Mouse (Mus musculus) MEL (cell line): Measurements from ENCODE around the gene Socs7. TPM values are rescaled to one million over a fixed set of nuclear protein-coding genes. Genes with fewer than 3 reads are reported as not detected.

Source experiments
- DNase-seq: peaks from one replicate; pipeline ENCODE4 v3.0.0; 2011; ENCODE audit warnings: low read depth, low spot score
- H3K27ac ChIP-seq: 2 replicates; pipeline ENCODE4 v1.5.1; 2012; ENCODE audit warnings: low read depth, mild to moderate bottlenecking, control low read depth, low read length, moderate library complexity; ENCODE audit not compliant: control insufficient read depth
- H3K27me3 ChIP-seq, 2 experiments: fragments of 150-350 bp in 1 of 2; sonication (generic) in 1 of 2; 2 replicates each; pipeline ENCODE4 v1.6.1; 2012; ENCODE audit warnings: low read length in 2 of 2, mild to moderate bottlenecking in 2 of 2, improper control_type of control experiment in 1 of 2, moderate library complexity in 1 of 2; ENCODE audit not compliant: insufficient read depth in 2 of 2, control insufficient read depth in 1 of 2
- H3K36me3 ChIP-seq, 2 experiments: 2 replicates each; pipeline ENCODE4 v1.6.1; 2012 to 2014; ENCODE audit warnings: low read length in 2 of 2, improper control_type of control experiment in 1 of 2, inconsistent platforms in 1 of 2, mild to moderate bottlenecking in 1 of 2; ENCODE audit not compliant: insufficient read depth in 2 of 2, control insufficient read depth in 1 of 2
- H3K4me1 ChIP-seq, 2 experiments: fragments of 150-350 bp in 1 of 2; sonication (generic) in 1 of 2; 2 replicates each; pipeline ENCODE4 v1.6.1; 2012; ENCODE audit warnings: low read length in 2 of 2, improper control_type of control experiment in 1 of 2, mild to moderate bottlenecking in 1 of 2; ENCODE audit not compliant: insufficient read depth in 2 of 2, control insufficient read depth in 1 of 2
- H3K4me3 ChIP-seq, 2 experiments: fragments of 150-350 bp in 1 of 2; sonication (generic) in 1 of 2; 2 replicates each; pipeline ENCODE4 v1.5.1; 2012; ENCODE audit warnings: low read depth in 2 of 2, low read length in 2 of 2, mild to moderate bottlenecking in 2 of 2, moderate library complexity in 2 of 2, control low read depth in 1 of 2, improper control_type of control experiment in 1 of 2; ENCODE audit not compliant: control insufficient read depth in 1 of 2, insufficient read depth in 1 of 2
- H3K79me2 ChIP-seq: 2 replicates; pipeline ENCODE4 v1.6.1; 2012; ENCODE audit warnings: mild to moderate bottlenecking, low read length, moderate library complexity; ENCODE audit not compliant: control insufficient read depth, poor library complexity, insufficient read depth
- H3K9ac ChIP-seq: 2 replicates; pipeline ENCODE4 v1.6.1; 2012; ENCODE audit warnings: low read depth, mild to moderate bottlenecking, control low read depth, low read length, moderate library complexity; ENCODE audit not compliant: control insufficient read depth, poor library complexity, severe bottlenecking
- H3K9me3 ChIP-seq: fragments of 150-350 bp; sonication (generic); replicated peaks from 2 replicates; pipeline ENCODE4 v1.6.1; 2012; ENCODE audit warnings: mild to moderate bottlenecking, low read length, improper control_type of control experiment, moderate library complexity; ENCODE audit not compliant: insufficient read depth
- CHD1 ChIP-seq: IDR thresholded peaks from 2 replicates; pipeline ENCODE4 v1.6.1; 2012; ENCODE audit warnings: low read depth, mild to moderate bottlenecking, inconsistent platforms, low read length, improper control_type of control experiment
- CTCF ChIP-seq, 3 experiments: IDR thresholded peaks in 2 of 3; conservative IDR thresholded peaks in 1 of 3; 2 replicates each; pipeline ENCODE4 v1.5.1; 2011 to 2012; ENCODE audit warnings: low read length in 3 of 3, low read depth in 2 of 3, mild to moderate bottlenecking in 2 of 3, improper control_type of control experiment in 1 of 3, inconsistent platforms in 1 of 3, mixed read lengths in 1 of 3, moderate library complexity in 1 of 3; ENCODE audit not compliant: control insufficient read depth in 1 of 3, insufficient read depth in 1 of 3, poor library complexity in 1 of 3, severe bottlenecking in 1 of 3
- E2F4 ChIP-seq: IDR thresholded peaks from 2 replicates; pipeline ENCODE4 v1.6.1; 2011; ENCODE audit warnings: low read depth, low read length, improper control_type of control experiment, borderline replicate concordance
- ELF1 ChIP-seq: IDR thresholded peaks from 2 replicates; pipeline ENCODE4 v1.6.1; 2014; ENCODE audit warnings: low read depth, mild to moderate bottlenecking, inconsistent platforms, low read length, improper control_type of control experiment, moderate library complexity
- EP300 ChIP-seq, 2 experiments: IDR thresholded peaks; 2 replicates each; pipeline ENCODE4 v1.6.1; 2011; ENCODE audit warnings: improper control_type of control experiment in 2 of 2, low read length in 2 of 2, low read depth in 1 of 2, mild to moderate bottlenecking in 1 of 2
- GATA1 ChIP-seq: IDR thresholded peaks from 2 replicates; pipeline ENCODE4 v1.6.1; 2011; ENCODE audit warnings: low read depth, low read length, improper control_type of control experiment
- HCFC1 ChIP-seq: IDR thresholded peaks from 2 replicates; pipeline ENCODE4 v1.6.1; 2012; ENCODE audit warnings: low read depth, mild to moderate bottlenecking, inconsistent platforms, low read length, improper control_type of control experiment, moderate library complexity
- KAT2A ChIP-seq: conservative IDR thresholded peaks from 2 replicates; pipeline ENCODE4 v1.6.1; 2012; ENCODE audit warnings: low read depth, low read length, improper control_type of control experiment, inconsistent platforms
- MAFK ChIP-seq: IDR thresholded peaks from 2 replicates; pipeline ENCODE4 v1.6.1; 2011; ENCODE audit warnings: low read depth, mild to moderate bottlenecking, low read length, improper control_type of control experiment, borderline replicate concordance
- MAX ChIP-seq: IDR thresholded peaks from 2 replicates; pipeline ENCODE4 v1.6.1; 2011; ENCODE audit warnings: low read length, improper control_type of control experiment
- MXI1 ChIP-seq: IDR thresholded peaks from 2 replicates; pipeline ENCODE4 v1.6.1; 2011; ENCODE audit warnings: mild to moderate bottlenecking, low read depth, low read length, improper control_type of control experiment
- MYC ChIP-seq: IDR thresholded peaks from 2 replicates; pipeline ENCODE4 v1.6.1; 2011; ENCODE audit warnings: low read depth, mild to moderate bottlenecking, low read length, improper control_type of control experiment, moderate library complexity
- POLR2A ChIP-seq, 2 experiments: IDR thresholded peaks; 2 replicates each; pipeline ENCODE4 v1.6.1; 2011 to 2012; ENCODE audit warnings: low read length in 2 of 2, mild to moderate bottlenecking in 2 of 2, control low read depth in 1 of 2, improper control_type of control experiment in 1 of 2, low read depth in 1 of 2, moderate library complexity in 1 of 2; ENCODE audit not compliant: control insufficient read depth in 1 of 2, insufficient read depth in 1 of 2, poor library complexity in 1 of 2
- POLR2AphosphoS2 ChIP-seq: IDR thresholded peaks from 2 replicates; pipeline ENCODE4 v1.6.1; 2011; ENCODE audit warnings: low read length, improper control_type of control experiment
- POLR2AphosphoS5 ChIP-seq: IDR thresholded peaks from 2 replicates; pipeline ENCODE4 v1.6.1; 2012; ENCODE audit warnings: low read depth, borderline replicate concordance, mild to moderate bottlenecking, inconsistent platforms, low read length, moderate library complexity, mixed read lengths
- SMC3 ChIP-seq: IDR thresholded peaks from 2 replicates; pipeline ENCODE4 v1.6.1; 2011; ENCODE audit warnings: low read depth, low read length, improper control_type of control experiment
- TAL1 ChIP-seq: IDR thresholded peaks from 2 replicates; pipeline ENCODE4 v1.6.1; 2012; ENCODE audit warnings: mild to moderate bottlenecking, inconsistent platforms, low read length, moderate library complexity, mixed read lengths
- TBP ChIP-seq: IDR thresholded peaks from 2 replicates; pipeline ENCODE4 v1.8.0; 2011; ENCODE audit warnings: low read depth, low read length, improper control_type of control experiment
- USF1 ChIP-seq: IDR thresholded peaks from 2 replicates; pipeline ENCODE4 v1.6.1; 2014; ENCODE audit warnings: low read depth, mild to moderate bottlenecking, inconsistent platforms, low read length, improper control_type of control experiment, moderate library complexity
- polyA plus RNA-seq, 2 experiments: library from polyadenylated mRNA; stranded (reverse) in 1 of 2; unstranded in 1 of 2; fragments of >175 nt in 1 of 2; fragments of >200 nt in 1 of 2; gene quantifications; 2 replicates each; pipeline versions ENCODE4 v1.2.1 to v1.2.4; 2012; ENCODE audit warnings: low replicate concordance in 2 of 2, low read depth in 1 of 2; ENCODE audit not compliant: insufficient read length in 2 of 2, insufficient read depth in 1 of 2, missing spikeins in 1 of 2
- total RNA-seq: library from RNA; depleted of rRNA; stranded (reverse); fragments of 300-350 nt; gene quantifications from 2 replicates; pipeline ENCODE4 v1.2.3, GENCODE M21; 2012

Gene Socs7
- total and polyA plus RNA-seq, 3 experiments: 19.3 to 21.0 TPM; not detected in 1

DNA sequence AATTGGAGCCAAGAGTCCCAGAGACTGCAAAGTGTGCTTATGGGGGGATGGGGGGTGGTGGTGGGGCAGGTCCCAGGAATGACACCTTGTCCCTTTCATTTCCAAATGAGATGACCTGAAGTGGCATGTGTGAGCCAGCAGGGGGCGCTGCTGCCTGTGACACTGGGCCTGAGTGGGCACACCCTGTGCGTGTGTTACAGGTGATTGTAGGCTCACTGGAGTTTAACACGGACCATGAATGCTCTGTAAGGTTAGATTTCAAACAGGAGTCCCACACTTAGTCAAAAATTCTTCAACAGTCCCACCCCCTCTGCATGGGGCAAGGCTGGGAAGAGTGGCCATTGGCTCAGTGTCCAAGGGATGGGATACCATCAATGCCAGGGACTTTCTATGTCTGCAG lies 69.7 kb downstream of the Socs7 start (continued):
- TF ChIP-seq POLR2AphosphoS5: no peak
- TF ChIP-seq, all 39 proteins: peak for 14

- H3K27me3 ChIP-seq: no peaks in the 10 kb centered on the region
These were observed 70.7 kb downstream of the Socs7 start for GRCm38 (mm10) chr11:97432983-97433539.

GRCm38 (mm10) chr11:97434121-97434520 lies 71.8 kb downstream of the Socs7 start:
- H3K9me3 ChIP-seq: no peaks in the 10 kb centered on the region
- H3K27ac ChIP-seq: no peak overlapping the region
- H3K27me3 ChIP-seq: no peaks in the 10 kb centered on the region
- H3K36me3 ChIP-seq: peaks cover 0 to 19% of the 10 kb centered on the region in 2 experiments; a peak in 2 of 4 replicates
- H3K79me2 ChIP-seq: no peaks in the 10 kb centered on the region
- H3K4me3 ChIP-seq: no peak overlapping the region
- peaks cover 7 to 35% of the 10 kb centered on the region in 2 experiments for H3K4me1 ChIP-seq
- H3K9ac ChIP-seq: no peak overlapping the region
- no peak for DNase-seq
- no peak for TF ChIP-seq TBP
- no peak for TF ChIP-seq EP300 (IDR thresholded peaks at IDR 0.05; ENCODE audit: low read depth in 1 of 2, low read length in 2 of 2)
- no peak for TF ChIP-seq KAT2A
- TF ChIP-seq CHD1: no peak
- TF ChIP-seq MXI1: no peak

More at GRCm38 (mm10) chr11:97432983-97433539, 70.7 kb downstream of the Socs7 start:
- H3K27ac ChIP-seq: peak overlapping the region; percentile 80
- peaks cover 0 to 26% of the 10 kb centered on the region in 2 experiments; a peak in 2 of 4 replicates for H3K36me3 ChIP-seq
- peak overlapping the region; percentile 52 for H3K9ac ChIP-seq
- peak; percentile 85 for DNase-seq
- H3K4me1 ChIP-seq: peaks cover 10 to 41% of the 10 kb centered on the region in 2 experiments
- no peaks in the 10 kb centered on the region for H3K9me3 ChIP-seq
- TF ChIP-seq POLR2A (IDR thresholded peaks at IDR 0.05; ENCODE audit: control insufficient read depth in 1 of 2, insufficient read depth in 1 of 2, low read depth in 1 of 2, low read length in 2 of 2, poor library complexity in 1 of 2): peak in 1 of 2 experiments; percentile 28; a peak in 1 of 4 replicates
- TF ChIP-seq E2F4: no peak
- 0 out of 2 replicates have a peak, but pooled peaks have one; percentile 9 for TF ChIP-seq USF1
- 0 out of 2 replicates have a peak, but pooled peaks have one; percentile 12 for TF ChIP-seq MYC
- TF ChIP-seq MAX: no peak
- no peak for TF ChIP-seq HCFC1
- peak; percentile 53 for TF ChIP-seq TBP
- TF ChIP-seq POLR2AphosphoS2: no peak
- TF ChIP-seq KAT2A: no peak
- peak; percentile 78 for TF ChIP-seq ELF1
- peak; percentile 34 to 61 for TF ChIP-seq EP300 (IDR thresholded peaks at IDR 0.05; ENCODE audit: low read depth in 1 of 2, low read length in 2 of 2)
- TF ChIP-seq CTCF (IDR thresholded peaks at IDR 0.05 in 2 of 3, conservative IDR thresholded peaks at IDR 0.05 in 1 of 3; ENCODE audit: control insufficient read depth in 1 of 3, insufficient read depth in 1 of 3, low read depth in 2 of 3, low read length in 3 of 3, poor library complexity in 1 of 3, severe bottlenecking in 1 of 3): peak in 1 of 3 experiments; percentile 24; a peak in 1 of 6 replicates
- TF ChIP-seq MAFK: no peak
- no peak for TF ChIP-seq SMC3
- TF ChIP-seq GATA1: peak; percentile 64
- TF ChIP-seq TAL1: no peak
- H3K4me3 ChIP-seq: peak overlapping the region; percentile 9 to 10; a peak in 3 of 4 replicates
- no peaks in the 10 kb centered on the region for H3K79me2 ChIP-seq
